Mouse (Mus musculus) hindbrain, embryonic 13.5 days (tissue): ENCODE results near the gene Fermt3. TPM values are rescaled to one million over a fixed set of nuclear protein-coding genes. Genes with fewer than 3 reads are reported as not detected.

Source experiments
- ATAC-seq: fragments of 200-750 bp; cut with Nextera tagmentation; 2 replicates; pipeline ENCODE4 v1.8.0; 2017; ENCODE audit warnings: moderate TSS enrichment; ENCODE audit not compliant: low FRiP score
- H3K27ac ChIP-seq: fragments of 300-500 bp; sonication (generic); 2 replicates; pipeline ENCODE4 v1.5.1; 2015; ENCODE audit warnings: inconsistent platforms, mild to moderate bottlenecking, moderate library complexity
- H3K27me3 ChIP-seq: fragments of 300-500 bp; sonication (generic); 2 replicates; pipeline ENCODE4 v1.6.1; 2015; ENCODE audit warnings: mild to moderate bottlenecking, inconsistent platforms
- H3K36me3 ChIP-seq: fragments of 300-500 bp; sonication (generic); 2 replicates; pipeline ENCODE4 v1.6.1; 2015; ENCODE audit warnings: mild to moderate bottlenecking, inconsistent platforms
- H3K4me1 ChIP-seq: fragments of 300-500 bp; sonication (generic); replicated peaks from 2 replicates; pipeline ENCODE4 v1.6.1; 2015; ENCODE audit warnings: inconsistent platforms
- H3K4me2 ChIP-seq: fragments of 300-500 bp; sonication (generic); 2 replicates; pipeline ENCODE4 v1.6.1; 2015; ENCODE audit warnings: inconsistent platforms, mild to moderate bottlenecking, moderate library complexity
- H3K4me3 ChIP-seq: fragments of 300-500 bp; sonication (generic); 2 replicates; pipeline ENCODE4 v1.5.1; 2015; ENCODE audit warnings: mild to moderate bottlenecking, inconsistent platforms
- H3K9ac ChIP-seq: fragments of 300-500 bp; sonication (generic); 2 replicates; pipeline ENCODE4 v1.6.1; 2015; ENCODE audit warnings: mild to moderate bottlenecking, inconsistent platforms
- H3K9me3 ChIP-seq: fragments of 300-500 bp; sonication (generic); 2 replicates; pipeline ENCODE4 v1.6.1; 2016; ENCODE audit warnings: inconsistent platforms
- WGBS: fragments of 180-500 bp; shearing (Covaris S2); methylation state at CpG from one replicate; pipeline ENCODE4 v1.1.7; 2015; 5-methylcytosine and 5-hydroxymethylcytosine counted together
- polyA plus RNA-seq: library from polyadenylated mRNA; unstranded; fragments of >200 nt; fragmentation: Nextera tagmentation; extraction: Ambion mirVana; gene quantifications from 2 replicates; pipeline ENCODE4 v1.2.1, GENCODE M21; 2015

Gene Fermt3
- polyA plus RNA-seq, 1 experiment from 2014 or later = 5.6 TPM

GRCm38 (mm10) chr19:6983621-6984020 lies 35.6 kb downstream of the Fermt3 start:
- 27% methylated on average over 5 of the region's 5 CpGs for WGBS
- Histone ChIP-seq H3K4me1 (peaks cover 43% of the 10 kb centered on the region), H3K36me3 (peaks cover 29% of the 10 kb centered on the region), H3K27me3 (no peaks in the 10 kb centered on the region), H3K27ac (no peak overlapping the region), H3K9me3 (no peaks in the 10 kb centered on the region), H3K9ac (no peak overlapping the region), H3K4me2 (no peak overlapping the region), H3K4me3 (no peak overlapping the region)
- no peak for ATAC-seq

GRCm38 (mm10) chr19:6981465-6981864 lies 37.8 kb downstream of the Fermt3 start:
- no peak for ATAC-seq
- Histone ChIP-seq H3K4me1 (peaks cover 47% of the 10 kb centered on the region), H3K4me2 (no peak overlapping the region), H3K4me3 (0 out of 2 replicates have a peak overlapping the region, but pooled peaks have one; percentile 67), H3K9me3 (no peaks in the 10 kb centered on the region), H3K9ac (no peak overlapping the region), H3K36me3 (peaks cover 48% of the 10 kb centered on the region), H3K27ac (no peak overlapping the region), H3K27me3 (no peaks in the 10 kb centered on the region)
- 92% methylated on average over 4 of the region's 4 CpGs for WGBS

DNA sequence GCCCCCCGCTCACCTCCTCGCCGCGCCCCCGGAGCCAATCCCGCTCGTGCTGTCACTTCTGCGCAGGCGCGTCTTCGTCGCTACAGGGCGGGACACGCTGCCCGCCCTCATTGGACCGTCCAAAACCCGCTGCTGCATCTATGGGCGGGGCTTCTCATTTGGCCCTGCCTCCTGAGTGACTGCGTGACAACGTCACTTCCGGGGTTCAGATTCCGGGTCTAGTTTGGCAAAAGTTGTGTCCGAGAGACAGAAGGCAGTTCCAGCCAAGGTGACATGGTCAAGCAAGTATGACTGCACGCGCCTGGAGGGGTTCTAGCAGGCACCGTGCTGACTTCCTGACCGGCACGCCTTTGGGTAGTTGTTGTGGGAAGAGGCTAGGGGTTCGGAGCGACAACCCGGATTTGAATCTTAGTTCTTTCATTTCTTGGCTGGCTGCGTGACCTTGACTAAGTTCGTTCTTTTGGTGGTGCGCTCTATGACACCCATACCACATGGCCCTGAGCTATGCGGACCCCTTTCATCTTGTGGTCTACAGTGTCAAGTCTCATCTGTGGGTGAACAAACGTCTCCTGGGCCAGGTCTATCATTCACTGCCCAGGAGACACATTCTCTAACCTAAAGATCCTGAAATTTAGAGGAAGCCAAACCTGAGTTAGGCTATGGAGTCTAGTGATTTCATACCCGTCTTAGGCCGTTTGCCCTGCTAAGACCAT lies 38.7 kb downstream of the Fermt3 start, which contains the start of gene Fkbp2:
Gene Fkbp2, minus strand, starts transcription at position 121 of the 713 bp plus-strand sequence.
- Histone ChIP-seq H3K4me1 (peaks cover 49% of the 10 kb centered on the region), H3K27ac (peak within 1 kb of the TSS; percentile 97), H3K36me3 (peaks cover 48% of the 10 kb centered on the region)

GRCm38 (mm10) chr19:6979486-6980380 lies 39.5 kb downstream of the Fermt3 start:
- Histone ChIP-seq H3K4me3 (peak overlapping the region; percentile 67), H3K4me2 (peak overlapping the region; percentile 95), H3K4me1 (peaks cover 49% of the 10 kb centered on the region), H3K9me3 (no peaks in the 10 kb centered on the region), H3K27ac (peak overlapping the region; percentile 97), H3K9ac (peak overlapping the region; percentile 85), H3K36me3 (peaks cover 40% of the 10 kb centered on the region), H3K27me3 (no peaks in the 10 kb centered on the region)
- ATAC-seq = peak; percentile 87
- WGBS = under 1% methylated on average over 59 of the region's 59 CpGs

More for the DNA sequence above, 38.7 kb downstream of the Fermt3 start, which contains the start of gene Fkbp2:
- H3K27me3 ChIP-seq = no peaks in the 10 kb centered on the region
- ATAC-seq = peak; percentile 90
- peak within 1 kb of the TSS; percentile 95 for H3K4me2 ChIP-seq
- no peaks in the 10 kb centered on the region for H3K9me3 ChIP-seq
- H3K9ac ChIP-seq = peak within 1 kb of the TSS; percentile 85
- peak within 1 kb of the TSS; percentile 67 for H3K4me3 ChIP-seq
- WGBS = 3% methylated on average over 38 of the region's 38 CpGs

DNA sequence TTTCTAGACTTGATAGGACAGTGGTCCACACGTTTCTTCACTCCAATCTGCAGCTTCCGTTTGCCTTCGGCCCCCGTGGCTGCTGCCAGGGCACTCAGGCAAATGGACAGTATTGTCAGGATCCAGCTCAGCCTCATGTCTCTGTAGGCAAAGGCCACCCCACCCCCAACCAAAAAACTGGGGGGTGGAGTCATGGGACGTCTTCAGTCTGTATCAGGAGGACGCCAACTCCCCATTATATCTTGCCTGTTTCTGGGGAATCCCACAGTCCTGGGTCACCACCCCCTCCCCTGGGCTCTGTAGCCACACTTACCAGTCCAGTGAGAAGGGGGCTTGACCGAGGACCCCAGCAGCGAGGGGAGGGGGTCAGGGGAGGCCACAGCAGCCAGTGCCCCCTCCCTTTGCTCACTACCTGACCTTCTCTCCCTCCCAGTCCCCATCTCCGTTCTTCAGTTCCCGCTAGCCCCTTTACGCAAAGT lies 40.2 kb downstream of the Fermt3 start:
- WGBS = 8% methylated on average over 11 of the region's 11 CpGs
- no peak for ATAC-seq
- H3K36me3 ChIP-seq = peaks cover 36% of the 10 kb centered on the region
- peaks cover 50% of the 10 kb centered on the region for H3K4me1 ChIP-seq
- H3K9ac ChIP-seq = peak overlapping the region; percentile 85
- no peaks in the 10 kb centered on the region for H3K9me3 ChIP-seq
- peak overlapping the region; percentile 97 for H3K27ac ChIP-seq
- no peaks in the 10 kb centered on the region for H3K27me3 ChIP-seq
- H3K4me3 ChIP-seq = peak overlapping the region; percentile 67
- H3K4me2 ChIP-seq = peak overlapping the region; percentile 95

DNA sequence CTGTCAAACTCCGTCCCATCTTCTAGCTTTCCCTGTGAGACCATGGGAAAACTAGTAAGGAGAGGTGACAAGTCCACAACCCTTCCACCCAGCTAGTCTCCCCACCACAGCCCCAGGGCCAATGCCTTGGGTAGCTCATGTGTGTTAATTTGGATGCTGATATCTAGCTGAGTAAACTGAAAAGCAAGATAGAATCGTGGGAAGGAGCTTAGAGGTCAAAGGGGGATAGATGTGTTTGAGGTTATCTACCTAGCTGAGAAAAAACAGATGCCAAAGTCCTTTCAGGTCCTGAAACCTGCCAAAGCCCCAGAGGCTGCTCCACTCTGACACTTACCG lies 40.7 kb downstream of the Fermt3 start:
- Histone ChIP-seq H3K27ac (peak overlapping the region; percentile 97; the same call in 1 of the 2 replicates), H3K36me3 (peaks cover 32% of the 10 kb centered on the region), H3K9ac (peak overlapping the region; percentile 85), H3K4me1 (peaks cover 55% of the 10 kb centered on the region), H3K4me2 (peak overlapping the region; percentile 95), H3K27me3 (no peaks in the 10 kb centered on the region), H3K4me3 (peak overlapping the region; percentile 67), H3K9me3 (no peaks in the 10 kb centered on the region)
- no peak for ATAC-seq
- 44% methylated on average over 3 of the region's 3 CpGs for WGBS

GRCm38 (mm10) chr19:6977759-6978638 lies 41.3 kb downstream of the Fermt3 start:
- peak overlapping the region; percentile 85 for H3K9ac ChIP-seq
- H3K4me2 ChIP-seq = peak overlapping the region; percentile 95
- H3K27ac ChIP-seq = peak overlapping the region; percentile 97
- H3K4me3 ChIP-seq = peak overlapping the region; percentile 67
- peaks cover 56% of the 10 kb centered on the region for H3K4me1 ChIP-seq
- H3K27me3 ChIP-seq = no peaks in the 10 kb centered on the region
- H3K36me3 ChIP-seq = peaks cover 28% of the 10 kb centered on the region
- H3K9me3 ChIP-seq = no peaks in the 10 kb centered on the region
- no peak for ATAC-seq
- WGBS = 84% methylated on average over 13 of the region's 13 CpGs

GRCm38 (mm10) chr19:6975537-6976521 lies 43.4 kb downstream of the Fermt3 start, which contains the start of gene Plcb3:
TSS of gene Plcb3 (minus strand) at chr19:6976470.
- Histone ChIP-seq H3K9ac (peak within 1 kb of the TSS; percentile 85), H3K4me3 (peak within 1 kb of the TSS; percentile 68), H3K4me1 (peaks cover 53% of the 10 kb centered on the region), H3K27me3 (0 out of 2 replicates have a peak, but pooled peaks cover 7% of the 10 kb centered on the region), H3K9me3 (no peaks in the 10 kb centered on the region), H3K27ac (peak within 1 kb of the TSS; percentile 97), H3K36me3 (peaks cover 20% of the 10 kb centered on the region), H3K4me2 (peak within 1 kb of the TSS; percentile 95)
- WGBS = 0% methylated on average over 16 of the region's 16 CpGs
- ATAC-seq = no peak

DNA sequence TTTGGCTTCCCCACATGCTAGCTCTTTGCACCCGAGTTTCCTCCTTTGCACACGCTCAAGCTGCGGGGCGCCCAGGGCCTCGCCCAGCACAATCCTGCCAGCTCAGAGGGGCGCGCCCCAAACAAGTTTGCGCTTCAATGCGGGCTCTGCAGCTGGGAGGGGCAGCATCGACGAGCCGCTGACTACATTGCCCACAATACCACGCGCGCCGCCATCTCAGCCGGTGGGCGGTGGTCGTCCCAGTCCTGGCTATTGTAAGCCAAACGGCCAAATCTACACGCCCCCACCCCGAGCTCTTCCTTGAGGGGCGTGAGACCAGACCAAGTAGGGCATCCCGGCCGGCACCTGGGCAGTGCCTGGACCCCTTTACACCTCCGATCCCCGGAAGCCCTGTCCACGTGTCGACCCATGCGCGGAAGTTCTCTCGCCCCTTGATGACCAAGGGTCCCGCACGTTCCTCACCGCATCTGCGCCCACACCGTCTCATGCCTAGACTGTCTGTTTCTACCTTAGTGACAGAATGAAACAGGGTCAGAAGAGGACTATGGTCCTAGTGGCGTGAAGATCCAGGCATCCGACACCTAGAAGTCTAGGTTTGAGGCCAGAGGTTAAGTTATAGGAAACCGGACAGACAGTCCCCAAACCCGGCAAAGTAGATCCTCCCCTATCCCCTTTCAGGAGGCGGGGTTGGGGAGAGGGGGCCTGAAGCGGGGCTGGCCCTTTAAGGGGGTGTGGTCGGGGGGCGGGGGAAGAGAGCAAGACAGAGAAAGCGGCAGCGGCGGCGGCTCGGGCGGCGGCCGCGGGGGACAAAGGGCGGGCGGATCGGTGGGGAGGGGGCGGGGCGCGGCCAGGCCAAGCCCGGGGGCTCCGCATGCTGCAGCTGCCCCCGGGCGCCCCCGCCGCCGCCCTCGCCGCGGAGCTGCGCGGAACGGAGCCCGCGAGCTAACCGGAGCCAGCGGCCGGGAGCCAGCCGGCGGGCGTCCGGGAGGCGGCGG lies 44.8 kb downstream of the Fermt3 start, which contains the start of gene Ppp1r14b:
Gene Ppp1r14b, plus strand, starts transcription at position 758 of the 995 bp plus-strand sequence.
- H3K4me1 ChIP-seq = peaks cover 61% of the 10 kb centered on the region

More for the DNA sequence above, 44.8 kb downstream of the Fermt3 start, which contains the start of gene Ppp1r14b:
- peak within 1 kb of the TSS; percentile 68 for H3K4me3 ChIP-seq
- peaks cover 21% of the 10 kb centered on the region for H3K27me3 ChIP-seq
- no peaks in the 10 kb centered on the region for H3K9me3 ChIP-seq
- ATAC-seq = peak; percentile 60
- peak within 1 kb of the TSS; percentile 95 for H3K4me2 ChIP-seq
- WGBS = 2% methylated on average over 56 of the region's 84 CpGs
- peak within 1 kb of the TSS; percentile 96 for H3K27ac ChIP-seq
- H3K36me3 ChIP-seq = peaks cover 20% of the 10 kb centered on the region
- peak within 1 kb of the TSS; percentile 85 for H3K9ac ChIP-seq
